Mouse (Mus musculus) megakaryocyte, adult 5-6 weeks (primary cell): Measurements from ENCODE around the gene Mrpl44. TPM values are rescaled to one million over a fixed set of nuclear protein-coding genes. Genes with fewer than 3 reads are reported as not detected.

Experiments
- total RNA-seq, 2 experiments: library from RNA; stranded (forward) in 1 of 2; stranded (reverse) in 1 of 2; fragments of 153-499, 151-499 nt in 1 of 2; fragments of 221-1000, 200-1000 nt in 1 of 2; gene quantifications; 2 replicates each; pipeline versions ENCODE4 v1.2.3 to v1.2.4; 2015 to 2017

Gene Mrpl44
- total RNA-seq, 2 experiments from 2014 or later, result 20.3 to 23.2 TPM

Other genes starting within 250 kb of the Mrpl44 start
- gene Ap1s3, start 104.0 kb upstream of the Mrpl44 start, total RNA-seq (2015), result 33.2 and 35.8 TPM in 2 replicates
- gene Ap1s3, start 104.0 kb upstream of the Mrpl44 start, total RNA-seq (2017), result 5.9 and 12.3 TPM in 2 replicates
- 18.4 and 21.0 TPM in 2 replicates for gene Wdfy1, start 125 bp downstream of the Mrpl44 start, total RNA-seq (2015)
- 9.0 and 19.3 TPM in 2 replicates for gene Wdfy1, start 125 bp downstream of the Mrpl44 start, total RNA-seq (2017)
- 3.3 and 8.2 TPM in 2 replicates for gene Serpine2, start 85.2 kb downstream of the Mrpl44 start, total RNA-seq (2015)
- gene Serpine2, start 85.2 kb downstream of the Mrpl44 start, total RNA-seq (2017), result 3.1 and 6.4 TPM in 2 replicates